Mouse (Mus musculus) ES-Bruce4 (cell line): Measurements from ENCODE around the gene Zc3h18. TPM values are rescaled to one million over a fixed set of nuclear protein-coding genes. Genes with fewer than 3 reads are reported as not detected.
A peak's percentile ranks its signal among the peaks of the same experiment; 100 is the strongest.

ENCODE experiments used
- H3K27ac ChIP-seq: 2 replicates; pipeline ENCODE4 v1.5.1; 2012; ENCODE audit warnings: low read length, inconsistent platforms; ENCODE audit not compliant: insufficient read depth
- H3K27me3 ChIP-seq: 2 replicates; pipeline ENCODE4 v1.6.1; 2012; ENCODE audit warnings: mild to moderate bottlenecking, low read length, inconsistent platforms; ENCODE audit not compliant: control insufficient read depth, poor library complexity, insufficient read depth, severe bottlenecking
- H3K36me3 ChIP-seq: 2 replicates; pipeline ENCODE4 v1.6.1; 2012; ENCODE audit warnings: inconsistent platforms, mild to moderate bottlenecking, low read length, moderate library complexity; ENCODE audit not compliant: control insufficient read depth, poor library complexity, insufficient read depth, severe bottlenecking
- H3K4me1 ChIP-seq: one replicate; pipeline ENCODE4 v1.8.1; 2011; ENCODE audit warnings: low read length; ENCODE audit not compliant: control insufficient read depth, insufficient read depth
- H3K4me3 ChIP-seq: 2 replicates; pipeline ENCODE4 v1.5.1; 2011; ENCODE audit warnings: low read depth, mild to moderate bottlenecking, low read length
- H3K9ac ChIP-seq: 2 replicates; pipeline ENCODE4 v1.6.1; 2012; ENCODE audit warnings: low read depth, mild to moderate bottlenecking, inconsistent platforms; ENCODE audit not compliant: poor library complexity, severe bottlenecking
- H3K9me3 ChIP-seq: replicated peaks from 2 replicates; pipeline ENCODE4 v1.6.1; 2012; ENCODE audit warnings: mild to moderate bottlenecking, low read length, inconsistent platforms; ENCODE audit not compliant: control insufficient read depth, poor library complexity, insufficient read depth, severe bottlenecking
- CTCF ChIP-seq: IDR thresholded peaks from one replicate; pipeline ENCODE4 v1.8.1; 2011; ENCODE audit warnings: low read depth, low read length
- EP300 ChIP-seq: IDR thresholded peaks from 2 replicates; pipeline ENCODE4 v1.6.1; 2011; ENCODE audit warnings: low read depth, low read length; ENCODE audit not compliant: insufficient read depth
- POLR2A ChIP-seq: IDR thresholded peaks from one replicate; pipeline ENCODE4 v1.8.1; 2011; ENCODE audit warnings: low read length; ENCODE audit not compliant: insufficient read depth
- polyA plus RNA-seq: library from polyadenylated mRNA; stranded (reverse); fragments of >200 nt; gene quantifications from 2 replicates; pipeline ENCODE4 v1.2.4, GENCODE M21; 2011; ENCODE audit warnings: low read depth; ENCODE audit not compliant: missing spikeins, insufficient read depth, insufficient read length

The Zc3h18 gene
- polyA plus RNA-seq, 1 experiment, result 67.2 TPM

- TF ChIP-seq POLR2A (no peak), CTCF (no peak), EP300 (no peak)
- Histone ChIP-seq H3K4me1 (no peaks in the 10 kb centered on the region), H3K27me3 (no peaks in the 10 kb centered on the region)
Measured at GRCm38 (mm10) chr8:122441326-122441725, 64.9 kb downstream of the Zc3h18 start.

GRCm38 (mm10) chr8:122442356-122442755 is 65.9 kb downstream of the Zc3h18 start:
- H3K4me1 ChIP-seq, result no peaks in the 10 kb centered on the region
- peak overlapping the region; percentile 70 for H3K9ac ChIP-seq
- no peak for TF ChIP-seq CTCF
- no peak for TF ChIP-seq POLR2A
- no peaks in the 10 kb centered on the region for H3K27me3 ChIP-seq
- H3K4me3 ChIP-seq, result peak overlapping the region; percentile 85
- no peak overlapping the region for H3K27ac ChIP-seq
- H3K9me3 ChIP-seq, result no peaks in the 10 kb centered on the region
- no peaks in the 10 kb centered on the region for H3K36me3 ChIP-seq

More at GRCm38 (mm10) chr8:122441326-122441725, 64.9 kb downstream of the Zc3h18 start:
- no peak overlapping the region for H3K4me3 ChIP-seq
- no peaks in the 10 kb centered on the region for H3K9me3 ChIP-seq
- H3K9ac ChIP-seq, result no peak overlapping the region
- H3K27ac ChIP-seq, result no peak overlapping the region
- H3K36me3 ChIP-seq, result peaks cover 4% of the 10 kb centered on the region; the same call in 1 of the 2 replicates

DNA sequence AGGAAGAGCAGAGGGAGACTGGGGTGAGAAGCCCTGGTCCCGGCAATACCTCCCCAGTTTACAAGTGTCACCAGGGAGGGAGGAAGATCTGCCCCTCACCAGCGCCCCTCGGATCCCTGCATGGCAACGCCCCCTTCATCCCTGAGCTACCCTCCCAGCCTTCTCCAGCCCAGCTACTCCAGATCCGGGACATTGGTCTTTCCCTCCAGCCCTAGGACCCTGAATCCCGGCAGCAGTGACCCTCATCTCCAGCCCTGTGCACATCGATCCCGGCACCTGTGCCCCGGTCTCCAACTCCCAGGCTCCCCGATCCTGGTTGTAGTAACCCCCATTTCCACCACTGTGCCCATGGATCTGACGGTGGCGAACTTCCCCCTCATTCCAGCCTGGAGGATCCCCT is 66.4 kb downstream of the Zc3h18 start:
- Histone ChIP-seq H3K27me3 (no peaks in the 10 kb centered on the region), H3K27ac (peak overlapping the region; percentile 9; the same call in 1 of the 2 replicates), H3K9ac (peak overlapping the region; percentile 70), H3K4me1 (no peaks in the 10 kb centered on the region), H3K9me3 (no peaks in the 10 kb centered on the region), H3K36me3 (no peaks in the 10 kb centered on the region), H3K4me3 (peak overlapping the region; percentile 85)
- TF ChIP-seq CTCF (no peak), EP300 (no peak), POLR2A (no peak)

DNA sequence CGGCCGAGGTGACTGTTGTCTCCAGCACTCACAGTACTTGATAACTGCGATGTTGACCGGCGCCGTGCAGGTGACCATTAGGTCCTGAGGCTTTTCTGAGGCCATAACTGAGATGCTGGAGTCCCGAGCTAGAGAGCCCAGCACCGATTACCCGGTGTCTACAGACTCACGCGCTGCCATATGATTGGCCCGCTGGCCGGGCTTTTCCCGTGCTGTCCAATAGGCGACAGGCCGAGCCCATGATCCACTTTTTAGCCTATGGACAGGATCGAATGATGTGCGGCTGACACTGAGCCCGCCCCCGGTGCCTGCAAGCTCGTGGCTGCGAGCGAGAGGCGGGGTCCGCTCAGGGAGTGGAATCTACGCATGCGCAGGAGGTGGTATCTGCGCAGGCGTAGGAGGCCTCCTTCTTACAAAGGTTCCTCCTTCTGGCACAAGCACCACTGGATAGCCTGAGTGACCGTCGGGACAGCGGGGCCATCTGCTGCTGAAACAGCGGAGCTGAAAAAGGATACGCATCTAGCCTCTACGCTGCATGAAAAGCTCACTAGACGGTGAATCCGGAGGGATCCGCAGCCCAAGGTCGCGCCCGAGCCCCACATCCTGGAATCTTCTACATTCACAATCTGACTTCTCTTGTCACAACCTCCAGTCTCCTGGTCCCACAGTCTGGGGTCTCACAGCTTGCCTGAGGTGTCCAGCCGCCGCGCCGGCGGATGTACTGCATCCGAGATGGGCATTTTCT is 67.0 kb downstream of the Zc3h18 start, which contains the start of gene Mvd:
Mvd (minus strand) TSS at position 161 of the 745 bp plus-strand sequence.
- Histone ChIP-seq H3K36me3 (no peaks in the 10 kb centered on the region), H3K4me3 (peak within 1 kb of the TSS; percentile 85), H3K27ac (peak within 1 kb of the TSS; percentile 16), H3K4me1 (no peaks in the 10 kb centered on the region), H3K27me3 (no peaks in the 10 kb centered on the region), H3K9me3 (no peaks in the 10 kb centered on the region), H3K9ac (peak within 1 kb of the TSS; percentile 70)
- TF ChIP-seq CTCF, result peak; percentile 27
- peak; percentile 48; the same call in 1 of the 2 replicates for TF ChIP-seq EP300
- TF ChIP-seq POLR2A, result peak; percentile 92

DNA sequence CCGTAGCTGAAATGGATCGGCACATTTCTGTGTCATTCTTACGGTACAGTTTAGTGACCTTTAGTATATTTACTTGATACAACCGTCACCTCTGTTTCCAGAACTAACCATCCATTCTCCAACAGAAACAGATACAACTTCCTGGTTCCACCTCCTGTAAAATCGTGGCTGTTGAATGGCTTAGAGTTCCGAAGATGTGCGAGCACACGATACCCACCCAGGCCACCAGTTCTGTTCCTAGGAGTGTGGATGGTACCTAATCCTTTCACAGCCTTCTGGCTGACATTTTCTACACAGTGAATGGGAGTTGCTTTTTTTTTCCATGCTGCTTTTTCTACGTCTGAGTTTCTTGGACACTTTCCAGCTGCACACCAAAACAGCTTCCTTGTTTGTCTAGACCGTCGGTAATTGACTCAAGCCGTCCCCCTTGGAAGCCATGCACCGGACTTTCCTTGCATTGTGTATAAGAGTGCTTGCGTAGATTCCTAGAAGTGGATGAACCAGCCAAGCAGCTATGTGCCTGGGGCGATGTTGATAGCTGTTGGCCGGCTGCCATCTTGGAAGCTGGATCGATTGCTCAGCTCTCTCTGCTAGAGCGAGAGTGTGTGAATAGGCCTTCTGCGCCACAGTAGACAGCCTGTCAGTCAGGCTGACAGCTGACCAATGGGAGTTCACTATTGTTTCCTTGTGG is 67.8 kb downstream of the Zc3h18 start:
- no peaks in the 10 kb centered on the region for H3K4me1 ChIP-seq
- H3K36me3 ChIP-seq, result no peaks in the 10 kb centered on the region
- H3K9ac ChIP-seq, result peak overlapping the region; percentile 65
- peak overlapping the region; percentile 73 for H3K4me3 ChIP-seq
- H3K9me3 ChIP-seq, result no peaks in the 10 kb centered on the region
- H3K27me3 ChIP-seq, result no peaks in the 10 kb centered on the region
- TF ChIP-seq POLR2A (no peak), EP300 (peak; percentile 67; the same call in 1 of the 2 replicates)
- peak overlapping the region; percentile 16 for H3K27ac ChIP-seq

DNA sequence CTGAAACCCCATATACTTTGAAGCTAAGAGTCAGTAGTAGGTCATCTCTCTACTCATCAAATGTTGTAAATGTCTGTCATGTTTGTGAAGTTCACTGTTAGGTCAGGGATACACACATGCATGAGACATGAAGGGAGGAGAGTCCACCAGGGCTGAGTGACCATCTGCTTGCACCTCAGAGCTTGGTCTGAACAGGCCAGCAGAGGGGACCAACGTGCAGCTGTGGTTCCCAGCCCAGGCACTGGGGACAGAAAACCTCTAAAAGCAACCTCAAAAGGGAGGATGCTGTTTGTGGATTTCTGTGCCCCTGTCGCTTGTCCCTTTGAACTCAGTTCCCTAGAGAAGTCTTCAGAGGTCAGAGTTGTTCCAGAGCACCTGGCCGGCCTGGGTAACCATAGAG is 68.8 kb downstream of the Zc3h18 start:
- H3K36me3 ChIP-seq, result no peaks in the 10 kb centered on the region
- no peak overlapping the region for H3K27ac ChIP-seq

More for the DNA sequence above, 68.8 kb downstream of the Zc3h18 start:
- H3K4me3 ChIP-seq, result no peak overlapping the region
- no peaks in the 10 kb centered on the region for H3K4me1 ChIP-seq
- no peaks in the 10 kb centered on the region for H3K27me3 ChIP-seq
- H3K9ac ChIP-seq, result no peak overlapping the region
- no peak for TF ChIP-seq CTCF
- TF ChIP-seq EP300, result no peak
- TF ChIP-seq POLR2A, result no peak
- no peaks in the 10 kb centered on the region for H3K9me3 ChIP-seq
